ENCODE assay signal across 8 mouse cellular contexts in the genomic region with DNA sequence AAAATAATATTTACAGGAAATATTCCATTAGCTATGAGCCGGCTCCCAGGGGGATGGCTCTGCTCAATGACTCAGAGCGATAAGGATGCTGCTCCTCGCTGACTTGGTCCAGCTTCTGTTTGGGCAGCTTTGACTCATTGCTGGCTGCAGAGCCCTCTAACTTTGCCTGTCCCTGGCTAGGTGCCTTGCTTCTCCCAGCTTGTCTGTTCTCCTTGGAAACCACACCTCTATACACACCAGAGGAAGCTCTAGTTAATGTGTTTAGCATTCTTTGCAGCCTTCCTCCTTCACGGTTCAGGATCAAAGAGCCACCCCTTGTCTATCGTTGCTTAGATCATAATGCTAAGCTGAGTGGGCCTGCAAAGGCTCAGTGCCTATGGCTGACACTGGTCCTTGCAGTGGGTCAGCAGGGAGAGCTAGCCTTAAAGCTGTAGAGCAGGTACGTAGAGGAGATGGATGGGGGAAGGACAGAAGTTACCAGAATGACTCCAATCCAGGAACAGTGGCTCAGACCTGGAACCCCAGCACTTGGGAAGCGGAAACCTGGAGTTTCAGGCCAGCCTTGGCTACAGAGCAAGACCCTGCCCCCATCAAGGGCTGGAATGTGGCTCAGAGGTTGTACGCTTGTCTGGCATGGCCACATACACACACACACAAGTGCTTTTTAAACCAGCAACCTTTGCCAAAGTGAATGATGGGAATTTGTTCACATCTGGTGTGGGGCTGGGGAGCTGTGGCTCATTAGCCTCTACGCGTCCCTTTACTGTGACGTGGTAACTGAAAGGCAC.
DNase-seq lines count a peak whose midpoint lies in the region; ATAC-seq and TF ChIP-seq lines count a peak whose summit lies in the region.

No protein-coding gene starts in this region.

- WGBS in kidney, postnatal 0 days = 42% methylated on average over 11 of the region's 11 CpGs

- no peak overlapping the region for H3K4me2 ChIP-seq in kidney, postnatal 0 days (ENCODE audit: low read length)

- H3K9ac ChIP-seq in kidney, postnatal 0 days (ENCODE audit: low read depth, low read length) = no peak overlapping the region

- H3K9me3 ChIP-seq in kidney, postnatal 0 days (replicated peaks; ENCODE audit: low read length) = no peaks in the 10 kb centered on the region

- peak overlapping the region; percentile 44 for H3K27ac ChIP-seq in kidney, postnatal 0 days

- H3K4me1 ChIP-seq in kidney, postnatal 0 days (replicated peaks; ENCODE audit: insufficient read depth, low read length) = peaks cover 25% of the 10 kb centered on the region

- no peaks in the 10 kb centered on the region for H3K36me3 ChIP-seq in kidney, postnatal 0 days (ENCODE audit: insufficient read depth, low read length)

- no peak for TF ChIP-seq CTCF in kidney, postnatal 0 days (IDR thresholded peaks at IDR 0.05; ENCODE audit: low read depth)

- ATAC-seq in kidney, postnatal 0 days (replicated peaks; ENCODE audit: low FRiP score, low read depth) = peak; percentile 65

- H3K27me3 ChIP-seq in kidney, postnatal 0 days (ENCODE audit: insufficient read depth, low read length) = no peaks in the 10 kb centered on the region

- peak; percentile 63 for DNase-seq in adrenal gland, adult 2 months
- no peak for DNase-seq in adrenal gland, adult 18-20 months (ENCODE audit: low spot score in 2 of 2)
- peak; percentile 58 for DNase-seq in brain, adult 2 months (ENCODE audit: low read depth, low spot score)
- DNase-seq in heart, adult 9 months (ENCODE audit: low spot score in 2 of 2) = peak; percentile 86 to 90
- peak; percentile 70 for DNase-seq in kidney, postnatal 0 days (ENCODE audit: low spot score)
- DNase-seq in layer of hippocampus, adult 11-12 months (ENCODE audit: low spot score) = no peak
- no peak for DNase-seq in natural killer cell, adult 2 months (ENCODE audit: low spot score in 2 of 2)
- DNase-seq in layer of hippocampus, postnatal 25 days (ENCODE audit: extremely low spot score in 1 of 2, low spot score in 1 of 2) = no peak

- H3K4me3 ChIP-seq in kidney, postnatal 0 days (replicated peaks; ENCODE audit: low read depth, low read length) = no peak overlapping the region

Comparison
In these comparisons a context has a peak if more than half of its experiments do, and no peak if none do; other contexts are left out.
1. DNase-seq: peak in adrenal gland, adult 2 months (single experiment), brain, adult 2 months (single experiment), heart, adult 9 months (2 of 2) and kidney, postnatal 0 days (single experiment); none in adrenal gland, adult 18-20 months (0 of 2), layer of hippocampus, adult 11-12 months (single experiment), natural killer cell, adult 2 months (0 of 2) and layer of hippocampus, postnatal 25 days (0 of 2).